Mouse (Mus musculus): Measurements from ENCODE around the gene Arhgap15. TPM values are rescaled to one million over a fixed set of nuclear protein-coding genes. Genes with fewer than 3 reads are reported as not detected.

Arhgap15 gene
- total and polyA plus RNA-seq, 3 experiments = 1.5 to 2.8 TPM; not detected in 1

DNA sequence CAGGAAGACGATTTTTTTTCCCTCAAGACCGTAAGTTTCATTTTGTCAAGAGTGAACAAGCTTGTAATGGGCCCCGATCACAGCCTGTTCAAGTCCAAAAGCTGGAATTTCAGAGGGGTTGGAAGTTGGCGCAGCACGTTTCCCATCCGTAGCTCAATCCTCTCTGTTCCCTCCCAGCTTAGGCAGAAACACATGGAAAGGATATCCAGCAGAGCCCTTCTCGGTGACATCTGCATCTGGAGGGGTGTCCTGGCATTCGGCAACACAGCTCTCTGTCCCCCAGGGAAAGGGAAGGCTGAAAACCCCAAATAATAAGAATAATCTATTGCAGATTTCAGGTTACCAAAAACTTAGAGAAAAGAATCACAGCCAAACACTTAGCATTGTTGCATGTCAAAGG is 354.7 kb downstream of the Arhgap15 start:
- Histone ChIP-seq H3K36me3 (ENCODE audit: control insufficient read depth in 1 of 2, insufficient read depth in 2 of 2, low read length in 2 of 2) (no peaks in the 10 kb centered on the region), H3K4me1 (ENCODE audit: control insufficient read depth in 1 of 2, insufficient read depth in 2 of 2, low read length in 2 of 2) (no peaks in the 10 kb centered on the region), H3K4me3 (ENCODE audit: control insufficient read depth in 1 of 2, insufficient read depth in 1 of 2, low read depth in 2 of 2, low read length in 2 of 2) (no peak overlapping the region), H3K27ac (ENCODE audit: control insufficient read depth, low read depth, low read length) (no peak overlapping the region), H3K27me3 (ENCODE audit: control insufficient read depth in 1 of 2, insufficient read depth in 2 of 2, low read length in 2 of 2) (no peaks in the 10 kb centered on the region), H3K9ac (ENCODE audit: control insufficient read depth, low read depth, low read length, poor library complexity, severe bottlenecking) (no peak overlapping the region), H3K9me3 (replicated peaks; ENCODE audit: insufficient read depth, low read length) (no peaks in the 10 kb centered on the region), H3K79me2 (ENCODE audit: control insufficient read depth, insufficient read depth, low read length, poor library complexity) (no peaks in the 10 kb centered on the region)
- DNase-seq (ENCODE audit: low read depth, low spot score) = no peak
- TF ChIP-seq SIN3A (IDR thresholded peaks at IDR 0.05; ENCODE audit: low read length) (no peak), RCOR1 (IDR thresholded peaks at IDR 0.05; ENCODE audit: low read depth, low read length) (no peak), EP300 (IDR thresholded peaks at IDR 0.05; ENCODE audit: low read depth in 1 of 2, low read length in 2 of 2) (no peak), JUND (IDR thresholded peaks at IDR 0.05; ENCODE audit: low read depth, low read length) (no peak), CHD2 (IDR thresholded peaks at IDR 0.05; ENCODE audit: low read length) (no peak)

DNA sequence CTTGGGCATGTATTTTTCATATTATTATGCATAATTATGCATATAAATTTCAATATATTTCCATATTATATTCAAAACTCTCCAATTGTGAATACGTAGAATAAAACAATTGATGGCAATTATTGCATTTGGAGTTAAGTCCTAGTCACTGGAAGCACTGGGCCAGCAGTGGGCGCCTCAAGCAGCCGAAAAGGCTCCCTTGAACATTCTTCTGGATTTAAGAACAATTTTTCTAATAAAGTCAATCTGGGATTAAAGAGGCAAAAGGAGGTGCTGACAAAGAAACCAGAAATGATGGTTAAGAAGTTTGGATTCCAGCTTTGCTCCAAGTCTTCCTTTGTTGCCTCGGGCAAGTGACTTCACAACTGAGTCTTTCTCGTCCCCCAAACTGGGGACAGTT is 355.1 kb downstream of the Arhgap15 start:
- Histone ChIP-seq H3K9me3 (replicated peaks; ENCODE audit: insufficient read depth, low read length) (no peaks in the 10 kb centered on the region), H3K4me1 (ENCODE audit: control insufficient read depth in 1 of 2, insufficient read depth in 2 of 2, low read length in 2 of 2) (no peaks in the 10 kb centered on the region), H3K9ac (ENCODE audit: control insufficient read depth, low read depth, low read length, poor library complexity, severe bottlenecking) (no peak overlapping the region), H3K4me3 (ENCODE audit: control insufficient read depth in 1 of 2, insufficient read depth in 1 of 2, low read depth in 2 of 2, low read length in 2 of 2) (no peak overlapping the region), H3K27ac (ENCODE audit: control insufficient read depth, low read depth, low read length) (no peak overlapping the region), H3K27me3 (ENCODE audit: control insufficient read depth in 1 of 2, insufficient read depth in 2 of 2, low read length in 2 of 2) (no peaks in the 10 kb centered on the region), H3K79me2 (ENCODE audit: control insufficient read depth, insufficient read depth, low read length, poor library complexity) (no peaks in the 10 kb centered on the region), H3K36me3 (ENCODE audit: control insufficient read depth in 1 of 2, insufficient read depth in 2 of 2, low read length in 2 of 2) (no peaks in the 10 kb centered on the region)
- TF ChIP-seq MAFK (IDR thresholded peaks at IDR 0.05; ENCODE audit: borderline replicate concordance, low read depth, low read length) (no peak), MAX (IDR thresholded peaks at IDR 0.05; ENCODE audit: low read length) (no peak), RCOR1 (IDR thresholded peaks at IDR 0.05; ENCODE audit: low read depth, low read length) (no peak), RAD21 (IDR thresholded peaks at IDR 0.05; ENCODE audit: low read depth, low read length) (peak; percentile 25), NRF1 (IDR thresholded peaks at IDR 0.05; ENCODE audit: insufficient read depth, low read depth, low read length, poor library complexity, severe bottlenecking) (no peak), CTCF (IDR thresholded peaks at IDR 0.05 in 2 of 3, conservative IDR thresholded peaks at IDR 0.05 in 1 of 3; ENCODE audit: control insufficient read depth in 1 of 3, insufficient read depth in 1 of 3, low read depth in 2 of 3, low read length in 3 of 3, poor library complexity in 1 of 3, severe bottlenecking in 1 of 3) (peak in 2 of 3 experiments; percentile 9 to 24; a peak in 1 of 6 replicates), SMC3 (IDR thresholded peaks at IDR 0.05; ENCODE audit: low read depth, low read length) (peak; percentile 23; the same call in 1 of the 2 replicates), EP300 (IDR thresholded peaks at IDR 0.05; ENCODE audit: low read depth in 1 of 2, low read length in 2 of 2) (no peak), ETS1 (IDR thresholded peaks at IDR 0.05; ENCODE audit: low read depth, low read length) (no peak), POLR2A (IDR thresholded peaks at IDR 0.05; ENCODE audit: control insufficient read depth in 1 of 2, insufficient read depth in 1 of 2, low read depth in 1 of 2, low read length in 2 of 2, poor library complexity in 1 of 2) (no peak)
- DNase-seq (ENCODE audit: low read depth, low spot score) = no peak

DNA sequence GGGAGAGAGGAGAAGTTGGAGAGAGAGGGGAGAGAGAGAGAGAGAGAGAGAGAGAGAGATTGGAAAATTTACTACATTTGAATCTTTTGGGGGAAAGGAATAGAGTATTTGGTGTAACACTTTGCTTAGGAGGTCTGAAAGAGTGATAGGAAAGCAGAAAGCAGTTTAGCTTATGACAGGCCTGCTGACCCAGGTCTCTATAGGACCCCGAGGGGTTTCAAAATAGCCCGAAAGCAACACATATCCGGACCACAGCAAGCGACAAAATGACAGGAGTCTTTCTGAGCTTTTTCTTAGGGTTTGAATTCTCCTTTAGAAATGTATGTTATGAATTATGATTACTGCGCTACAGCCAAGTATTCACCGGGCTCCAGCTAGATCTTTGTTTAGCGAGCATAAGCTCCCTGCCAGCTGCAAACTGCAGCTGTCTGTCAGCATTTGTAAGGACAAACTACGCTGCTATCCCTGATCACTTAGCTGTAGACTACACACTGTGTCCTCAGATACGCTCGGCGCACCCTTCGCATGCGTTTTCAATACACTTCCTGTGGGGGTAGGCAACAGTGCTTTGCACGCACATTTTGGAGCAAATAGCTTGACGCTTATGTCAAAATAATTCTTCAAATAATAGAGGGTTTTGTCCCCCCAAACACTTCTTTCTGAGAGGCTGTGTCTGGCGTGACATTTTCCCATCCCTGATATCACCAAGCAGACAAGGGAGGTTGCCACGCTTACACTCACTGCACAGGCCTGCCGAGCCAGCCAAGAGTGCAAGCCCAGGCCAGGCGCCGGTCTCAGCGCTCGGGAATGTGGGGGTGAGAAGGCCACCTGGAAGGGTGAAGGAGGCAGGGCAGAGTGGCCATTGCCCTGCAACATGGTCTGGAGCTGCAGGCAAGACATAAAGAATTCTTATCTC is 355.9 kb downstream of the Arhgap15 start:
- Histone ChIP-seq H3K36me3 (ENCODE audit: control insufficient read depth in 1 of 2, insufficient read depth in 2 of 2, low read length in 2 of 2) (no peaks in the 10 kb centered on the region), H3K4me3 (ENCODE audit: control insufficient read depth in 1 of 2, insufficient read depth in 1 of 2, low read depth in 2 of 2, low read length in 2 of 2) (no peak overlapping the region), H3K4me1 (ENCODE audit: control insufficient read depth in 1 of 2, insufficient read depth in 2 of 2, low read length in 2 of 2) (no peaks in the 10 kb centered on the region), H3K9me3 (replicated peaks; ENCODE audit: insufficient read depth, low read length) (no peaks in the 10 kb centered on the region), H3K27ac (ENCODE audit: control insufficient read depth, low read depth, low read length) (no peak overlapping the region), H3K9ac (ENCODE audit: control insufficient read depth, low read depth, low read length, poor library complexity, severe bottlenecking) (no peak overlapping the region), H3K79me2 (ENCODE audit: control insufficient read depth, insufficient read depth, low read length, poor library complexity) (no peaks in the 10 kb centered on the region), H3K27me3 (ENCODE audit: control insufficient read depth in 1 of 2, insufficient read depth in 2 of 2, low read length in 2 of 2) (no peaks in the 10 kb centered on the region)
- no peak for TF ChIP-seq MYC (IDR thresholded peaks at IDR 0.05; ENCODE audit: low read depth, low read length)
- DNase-seq (ENCODE audit: low read depth, low spot score) = no peak
